Mouse (Mus musculus): ENCODE data around the gene Nr3c2. TPM values are rescaled to one million over a fixed set of nuclear protein-coding genes. Genes with fewer than 3 reads are reported as not detected.

Gene Nr3c2
- polyA plus RNA-seq, 1 experiment = 0.88 TPM

GRCm38 (mm10) chr8:77209297-77209696 lies 310.1 kb downstream of the Nr3c2 start:
- Histone ChIP-seq H3K36me3 (ENCODE audit: control insufficient read depth, insufficient read depth, low read length) (no peaks in the 10 kb centered on the region), H3K4me3 (ENCODE audit: extremely low read depth, insufficient read depth, insufficient read length) (no peak overlapping the region), H3K27ac (ENCODE audit: insufficient read depth, low read length) (no peak overlapping the region), H3K4me1 (ENCODE audit: control insufficient read depth, insufficient read depth, insufficient read length) (no peaks in the 10 kb centered on the region), H3K27me3 (ENCODE audit: control insufficient read depth, insufficient read depth, low read length) (no peaks in the 10 kb centered on the region)
- DNase-seq (ENCODE audit: low read depth in 1 of 2, low spot score in 2 of 2) = no peak
- 72% methylated on average over 3 of the region's 3 CpGs for WGBS
- TF ChIP-seq POLR2A (IDR thresholded peaks at IDR 0.05; ENCODE audit: low read depth, low read length) (no peak), CTCF (IDR thresholded peaks at IDR 0.05; ENCODE audit: extremely low read depth, insufficient read depth, insufficient read length, insufficient replicate concordance) (no peak)

GRCm38 (mm10) chr8:77213893-77214464 lies 314.7 kb downstream of the Nr3c2 start:
- no peak for DNase-seq (ENCODE audit: low read depth in 1 of 2, low spot score in 2 of 2)
- Histone ChIP-seq H3K27ac (ENCODE audit: insufficient read depth, low read length) (no peak overlapping the region), H3K36me3 (ENCODE audit: control insufficient read depth, insufficient read depth, low read length) (no peaks in the 10 kb centered on the region), H3K4me3 (ENCODE audit: extremely low read depth, insufficient read depth, insufficient read length) (no peak overlapping the region), H3K4me1 (ENCODE audit: control insufficient read depth, insufficient read depth, insufficient read length) (no peaks in the 10 kb centered on the region), H3K27me3 (ENCODE audit: control insufficient read depth, insufficient read depth, low read length) (no peaks in the 10 kb centered on the region)
- no peak for TF ChIP-seq CTCF (IDR thresholded peaks at IDR 0.05; ENCODE audit: extremely low read depth, insufficient read depth, insufficient read length, insufficient replicate concordance)
- no peak for TF ChIP-seq POLR2A (IDR thresholded peaks at IDR 0.05; ENCODE audit: low read depth, low read length)
- 81% methylated on average over 3 of the region's 3 CpGs for WGBS

GRCm38 (mm10) chr8:77214665-77215064 lies 315.4 kb downstream of the Nr3c2 start:
- WGBS = 68% methylated on average over 8 of the region's 8 CpGs
- DNase-seq (ENCODE audit: low read depth in 1 of 2, low spot score in 2 of 2) = no peak

GRCm38 (mm10) chr8:77215191-77215590 lies 315.9 kb downstream of the Nr3c2 start:
- H3K4me1 ChIP-seq (ENCODE audit: control insufficient read depth, insufficient read depth, insufficient read length) = no peaks in the 10 kb centered on the region
- no peaks in the 10 kb centered on the region for H3K27me3 ChIP-seq (ENCODE audit: control insufficient read depth, insufficient read depth, low read length)
- no peak overlapping the region for H3K4me3 ChIP-seq (ENCODE audit: extremely low read depth, insufficient read depth, insufficient read length)
- H3K36me3 ChIP-seq (ENCODE audit: control insufficient read depth, insufficient read depth, low read length) = no peaks in the 10 kb centered on the region
- 79% methylated on average over 6 of the region's 6 CpGs for WGBS
- no peak for DNase-seq (ENCODE audit: low read depth in 1 of 2, low spot score in 2 of 2)
- no peak overlapping the region for H3K27ac ChIP-seq (ENCODE audit: insufficient read depth, low read length)
- TF ChIP-seq POLR2A (IDR thresholded peaks at IDR 0.05; ENCODE audit: low read depth, low read length) (no peak), CTCF (IDR thresholded peaks at IDR 0.05; ENCODE audit: extremely low read depth, insufficient read depth, insufficient read length, insufficient replicate concordance) (no peak)

More at GRCm38 (mm10) chr8:77214665-77215064, 315.4 kb downstream of the Nr3c2 start:
- H3K4me1 ChIP-seq (ENCODE audit: control insufficient read depth, insufficient read depth, insufficient read length) = no peaks in the 10 kb centered on the region
- no peak overlapping the region for H3K4me3 ChIP-seq (ENCODE audit: extremely low read depth, insufficient read depth, insufficient read length)
- no peaks in the 10 kb centered on the region for H3K27me3 ChIP-seq (ENCODE audit: control insufficient read depth, insufficient read depth, low read length)
- no peak overlapping the region for H3K27ac ChIP-seq (ENCODE audit: insufficient read depth, low read length)
- no peaks in the 10 kb centered on the region for H3K36me3 ChIP-seq (ENCODE audit: control insufficient read depth, insufficient read depth, low read length)
- TF ChIP-seq CTCF (IDR thresholded peaks at IDR 0.05; ENCODE audit: extremely low read depth, insufficient read depth, insufficient read length, insufficient replicate concordance) = no peak
- no peak for TF ChIP-seq POLR2A (IDR thresholded peaks at IDR 0.05; ENCODE audit: low read depth, low read length)

DNA sequence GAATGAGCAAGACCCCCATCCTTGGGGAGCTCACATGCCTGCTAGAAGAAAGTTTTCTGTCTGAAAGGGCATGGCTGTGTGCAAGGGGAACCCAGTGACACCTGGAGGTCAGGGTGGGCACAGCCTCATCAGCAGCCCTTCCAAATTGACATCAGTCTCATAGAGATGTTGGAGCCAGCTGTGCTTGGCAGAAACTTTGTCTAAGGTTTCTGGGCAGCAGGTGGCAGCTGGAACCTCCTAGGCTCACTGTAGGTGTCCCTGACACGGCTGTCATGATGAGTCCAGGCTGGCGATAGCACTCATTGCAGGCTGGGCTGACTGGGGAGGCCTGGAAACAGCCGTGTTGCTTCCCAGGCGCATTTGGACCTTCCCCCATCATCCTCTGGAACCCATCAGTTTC lies 323.9 kb downstream of the Nr3c2 start:
- Histone ChIP-seq H3K4me1 (ENCODE audit: control insufficient read depth, insufficient read depth, insufficient read length) (no peaks in the 10 kb centered on the region), H3K27ac (ENCODE audit: insufficient read depth, low read length) (no peak overlapping the region), H3K27me3 (ENCODE audit: control insufficient read depth, insufficient read depth, low read length) (no peaks in the 10 kb centered on the region), H3K36me3 (ENCODE audit: control insufficient read depth, insufficient read depth, low read length) (no peaks in the 10 kb centered on the region), H3K4me3 (ENCODE audit: extremely low read depth, insufficient read depth, insufficient read length) (no peak overlapping the region)
- no peak for DNase-seq (ENCODE audit: low read depth in 1 of 2, low spot score in 2 of 2)
- 89% methylated on average over 4 of the region's 4 CpGs for WGBS
- TF ChIP-seq POLR2A (IDR thresholded peaks at IDR 0.05; ENCODE audit: low read depth, low read length) (no peak), CTCF (IDR thresholded peaks at IDR 0.05; ENCODE audit: extremely low read depth, insufficient read depth, insufficient read length, insufficient replicate concordance) (no peak)

GRCm38 (mm10) chr8:77227742-77228141 lies 328.5 kb downstream of the Nr3c2 start:
- 88% methylated on average over 5 of the region's 5 CpGs for WGBS
- no peaks in the 10 kb centered on the region for H3K4me1 ChIP-seq (ENCODE audit: control insufficient read depth, insufficient read depth, insufficient read length)
- H3K4me3 ChIP-seq (ENCODE audit: extremely low read depth, insufficient read depth, insufficient read length) = no peak overlapping the region
- TF ChIP-seq POLR2A (IDR thresholded peaks at IDR 0.05; ENCODE audit: low read depth, low read length) (no peak), CTCF (IDR thresholded peaks at IDR 0.05; ENCODE audit: extremely low read depth, insufficient read depth, insufficient read length, insufficient replicate concordance) (no peak)
- no peaks in the 10 kb centered on the region for H3K36me3 ChIP-seq (ENCODE audit: control insufficient read depth, insufficient read depth, low read length)
- H3K27me3 ChIP-seq (ENCODE audit: control insufficient read depth, insufficient read depth, low read length) = no peaks in the 10 kb centered on the region
- no peak overlapping the region for H3K27ac ChIP-seq (ENCODE audit: insufficient read depth, low read length)
- no peak for DNase-seq (ENCODE audit: low read depth in 1 of 2, low spot score in 2 of 2)

DNA sequence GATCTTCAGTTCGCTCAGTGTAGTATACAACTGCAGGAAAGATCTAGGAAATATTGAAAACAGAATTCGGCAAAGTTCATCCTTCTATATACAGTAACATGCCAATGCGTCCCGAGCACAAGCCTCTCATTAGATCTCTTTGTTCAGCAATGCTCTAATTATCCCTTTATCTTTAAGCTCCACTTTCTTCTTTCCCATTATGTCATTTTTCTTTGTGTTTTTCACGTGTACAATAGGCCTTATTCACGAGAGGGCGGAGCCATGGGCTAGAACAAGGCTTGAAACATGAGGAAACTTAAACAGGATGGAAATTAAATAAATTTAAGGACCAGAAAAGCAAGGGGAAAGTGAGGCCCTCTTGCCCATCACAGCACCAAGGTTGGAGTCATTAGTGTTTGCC lies 329.4 kb downstream of the Nr3c2 start:
- WGBS = 83% methylated on average over 7 of the region's 7 CpGs
- TF ChIP-seq CTCF (IDR thresholded peaks at IDR 0.05; ENCODE audit: extremely low read depth, insufficient read depth, insufficient read length, insufficient replicate concordance) = no peak
- no peak for TF ChIP-seq POLR2A (IDR thresholded peaks at IDR 0.05; ENCODE audit: low read depth, low read length)
- Histone ChIP-seq H3K4me3 (ENCODE audit: extremely low read depth, insufficient read depth, insufficient read length) (no peak overlapping the region), H3K4me1 (ENCODE audit: control insufficient read depth, insufficient read depth, insufficient read length) (no peaks in the 10 kb centered on the region), H3K36me3 (ENCODE audit: control insufficient read depth, insufficient read depth, low read length) (no peaks in the 10 kb centered on the region), H3K27me3 (ENCODE audit: control insufficient read depth, insufficient read depth, low read length) (no peaks in the 10 kb centered on the region), H3K27ac (ENCODE audit: insufficient read depth, low read length) (no peak overlapping the region)
- no peak for DNase-seq (ENCODE audit: low read depth in 1 of 2, low spot score in 2 of 2)

Data from spleen, adult 2 months (tissue).